ENCODE assay signal across 10 mouse cellular contexts in the genomic region with DNA sequence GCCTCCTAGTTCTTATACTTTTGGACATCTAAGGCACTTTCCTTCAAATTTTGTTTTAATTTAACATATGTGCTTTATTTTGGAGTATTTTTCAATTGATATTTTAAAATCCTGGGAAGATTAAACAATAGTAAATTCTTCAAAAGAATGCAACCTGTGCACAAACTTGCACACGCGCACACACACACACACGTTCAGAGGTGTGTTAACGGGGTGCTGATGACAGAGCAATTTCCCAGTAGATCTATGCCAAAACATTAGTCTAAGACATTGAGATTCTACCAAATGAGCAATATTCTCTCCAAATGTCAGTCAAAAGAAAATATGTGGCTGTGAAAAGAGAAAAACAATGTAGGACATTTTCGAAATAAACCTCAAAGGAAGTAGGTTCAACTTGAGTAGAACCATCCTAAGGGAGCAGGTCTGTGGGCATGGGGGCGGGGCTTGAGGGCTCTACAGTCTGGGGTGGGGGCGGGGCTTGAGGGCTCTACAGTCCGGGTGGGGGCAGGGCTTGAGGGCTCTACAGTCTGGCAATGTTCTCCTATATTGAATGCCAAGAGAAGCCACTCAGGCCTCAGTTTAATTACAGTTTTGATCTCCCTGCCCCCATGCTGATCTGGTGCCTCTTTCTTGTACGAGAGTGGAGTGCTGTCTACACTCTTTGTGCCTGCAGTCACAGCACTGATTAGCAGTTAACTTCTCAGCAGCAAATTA.
DNase-seq lines count a peak whose midpoint lies in the region; ATAC-seq and TF ChIP-seq lines count a peak whose summit lies in the region.
"Had no signal": no experiment of that assay in that cellular context is flagged by ENCODE, and none has a peak within 500 bp of the region (broad histone marks: within the 10 kb centered on the region; RNA-seq: fewer than 3 reads in every experiment).

No protein-coding gene starts in this region.

- H3K4me3 ChIP-seq in forebrain, embryonic 13.5 days: no peak overlapping the region
- no peak overlapping the region for H3K4me3 ChIP-seq in forebrain, postnatal 0 days (ENCODE audit: low read depth, low read length)
- H3K4me3 ChIP-seq in kidney, postnatal 0 days (replicated peaks; ENCODE audit: low read depth, low read length): no peak overlapping the region
- no peak overlapping the region for H3K4me3 ChIP-seq in thymus, adult 2 months (ENCODE audit: control insufficient read depth, insufficient read depth, low read length)
- peak overlapping the region; percentile 27 for H3K4me3 ChIP-seq in myocyte
- H3K4me3 ChIP-seq in hindbrain, postnatal 0 days (ENCODE audit: low read length): no peak overlapping the region

- ATAC-seq in forebrain, embryonic 13.5 days: peak; percentile 16; the same call in 1 of the 2 replicates
- ATAC-seq in forebrain, postnatal 0 days: no peak; the same call in 1 of the 2 replicates
- no peak for ATAC-seq in kidney, postnatal 0 days (replicated peaks; ENCODE audit: low FRiP score, low read depth)
- no peak for ATAC-seq in hindbrain, postnatal 0 days

- no peak overlapping the region for H3K9ac ChIP-seq in forebrain, embryonic 13.5 days
- H3K9ac ChIP-seq in forebrain, postnatal 0 days: no peak overlapping the region
- no peak overlapping the region for H3K9ac ChIP-seq in kidney, postnatal 0 days (ENCODE audit: low read depth, low read length)
- H3K9ac ChIP-seq in hindbrain, postnatal 0 days (replicated peaks; ENCODE audit: low read length): no peak overlapping the region

- TF ChIP-seq POLR2A in thymus, adult 2 months (IDR thresholded peaks at IDR 0.05; ENCODE audit: control insufficient read depth, extremely low read depth, insufficient read depth, low read length, poor library complexity): no peak
- TF ChIP-seq POLR2A in myocyte (IDR thresholded peaks at IDR 0.05; ENCODE audit: insufficient read length, low read depth): no peak

- no peaks in the 10 kb centered on the region for H3K36me3 ChIP-seq in forebrain, embryonic 13.5 days (ENCODE audit: poor library complexity, severe bottlenecking)
- no peaks in the 10 kb centered on the region for H3K36me3 ChIP-seq in forebrain, postnatal 0 days (ENCODE audit: insufficient read depth)
- H3K36me3 ChIP-seq in kidney, postnatal 0 days (ENCODE audit: insufficient read depth, low read length): no peaks in the 10 kb centered on the region
- H3K36me3 ChIP-seq in thymus, adult 2 months (ENCODE audit: control insufficient read depth, insufficient read depth, low read length): no peaks in the 10 kb centered on the region
- no peaks in the 10 kb centered on the region for H3K36me3 ChIP-seq in myocyte (ENCODE audit: control insufficient read depth, insufficient read depth)
- H3K36me3 ChIP-seq in hindbrain, postnatal 0 days (ENCODE audit: insufficient read depth, low read length): no peaks in the 10 kb centered on the region

- no peaks in the 10 kb centered on the region for H3K27me3 ChIP-seq in forebrain, embryonic 13.5 days
- H3K27me3 ChIP-seq in forebrain, postnatal 0 days (ENCODE audit: insufficient read depth, low read length): no peaks in the 10 kb centered on the region
- H3K27me3 ChIP-seq in kidney, postnatal 0 days (ENCODE audit: insufficient read depth, low read length): no peaks in the 10 kb centered on the region
- no peaks in the 10 kb centered on the region for H3K27me3 ChIP-seq in thymus, adult 2 months (ENCODE audit: control insufficient read depth, insufficient read depth, low read length)
- H3K27me3 ChIP-seq in myocyte (ENCODE audit: control insufficient read depth, insufficient read depth, insufficient read length): no peaks in the 10 kb centered on the region
- no peaks in the 10 kb centered on the region for H3K27me3 ChIP-seq in hindbrain, postnatal 0 days (ENCODE audit: insufficient read depth, low read length)

- no peak overlapping the region for H3ac ChIP-seq in myocyte (ENCODE audit: control insufficient read depth, insufficient read length)

- no peak for DNase-seq in forebrain, postnatal 0 days
- DNase-seq in kidney, postnatal 0 days (ENCODE audit: low spot score): no peak
- no peak for DNase-seq in kidney, adult 11 months
- DNase-seq in thymus, postnatal 4 days: peak; percentile 17
- DNase-seq in thymus, adult 2 months: no peak
- no peak for DNase-seq in hindbrain, postnatal 0 days (ENCODE audit: low spot score)
- DNase-seq: gastrocnemius, postnatal 10 days; thymus, adult 18-20 months had no signal

- H3K4me1 ChIP-seq in forebrain, embryonic 13.5 days: no peaks in the 10 kb centered on the region
- no peaks in the 10 kb centered on the region for H3K4me1 ChIP-seq in forebrain, postnatal 0 days (ENCODE audit: insufficient read depth)
- no peaks in the 10 kb centered on the region for H3K4me1 ChIP-seq in kidney, postnatal 0 days (replicated peaks; ENCODE audit: insufficient read depth, low read length)
- no peaks in the 10 kb centered on the region for H3K4me1 ChIP-seq in thymus, adult 2 months (replicated peaks; ENCODE audit: control insufficient read depth, insufficient read depth, low read length)
- no peaks in the 10 kb centered on the region for H3K4me1 ChIP-seq in hindbrain, postnatal 0 days (ENCODE audit: insufficient read depth, low read length)

- H3K79me2 ChIP-seq in myocyte (ENCODE audit: control insufficient read depth, insufficient read depth): peaks cover 14% of the 10 kb centered on the region

- WGBS in forebrain, embryonic 13.5 days: 72% methylated on average over 9 of the region's 9 CpGs
- WGBS in forebrain, postnatal 0 days: 64% methylated on average over 9 of the region's 9 CpGs
- 74% methylated on average over 9 of the region's 9 CpGs for WGBS in kidney, postnatal 0 days
- WGBS in thymus, adult 2 months: 44% methylated on average over 9 of the region's 9 CpGs
- WGBS in hindbrain, postnatal 0 days: 75% methylated on average over 9 of the region's 9 CpGs

- no peaks in the 10 kb centered on the region for H3K9me3 ChIP-seq in forebrain, embryonic 13.5 days (replicated peaks)
- H3K9me3 ChIP-seq in forebrain, postnatal 0 days (ENCODE audit: low read length): no peaks in the 10 kb centered on the region
- H3K9me3 ChIP-seq in kidney, postnatal 0 days (replicated peaks; ENCODE audit: low read length): no peaks in the 10 kb centered on the region
- H3K9me3 ChIP-seq in hindbrain, postnatal 0 days (ENCODE audit: low read length): no peaks in the 10 kb centered on the region

- no peak overlapping the region for H3K4me2 ChIP-seq in forebrain, embryonic 13.5 days
- H3K4me2 ChIP-seq in forebrain, postnatal 0 days (ENCODE audit: low read depth): no peak overlapping the region
- no peak overlapping the region for H3K4me2 ChIP-seq in kidney, postnatal 0 days (ENCODE audit: low read length)
- peak overlapping the region; percentile 59 for H3K4me2 ChIP-seq in myocyte (ENCODE audit: low read depth)
- no peak overlapping the region for H3K4me2 ChIP-seq in hindbrain, postnatal 0 days (ENCODE audit: low read depth, low read length)

- H3K27ac ChIP-seq in forebrain, embryonic 13.5 days: no peak overlapping the region
- no peak overlapping the region for H3K27ac ChIP-seq in forebrain, postnatal 0 days (ENCODE audit: low read depth, low read length)
- peak overlapping the region; percentile 31; the same call in 1 of the 2 replicates for H3K27ac ChIP-seq in kidney, postnatal 0 days
- H3K27ac ChIP-seq in thymus, adult 2 months (ENCODE audit: control insufficient read depth, insufficient read depth, low read length): no peak overlapping the region
- H3K27ac ChIP-seq in hindbrain, postnatal 0 days: no peak overlapping the region

- no peak for TF ChIP-seq CTCF in forebrain, postnatal 0 days (IDR thresholded peaks at IDR 0.05; ENCODE audit: low read depth)
- TF ChIP-seq CTCF in kidney, postnatal 0 days (IDR thresholded peaks at IDR 0.05; ENCODE audit: low read depth): no peak
- TF ChIP-seq CTCF in thymus, adult 2 months (IDR thresholded peaks at IDR 0.05; ENCODE audit: borderline replicate concordance, control insufficient read depth, extremely low read depth, insufficient read depth, low read length, poor library complexity): no peak
- no peak for TF ChIP-seq CTCF in hindbrain, postnatal 0 days (IDR thresholded peaks at IDR 0.05; ENCODE audit: low read depth)

TF ChIP-seq in myocyte, 11 proteins besides CTCF, POLR2A, EP300 and RAD21:
- no peak for TF ChIP-seq MYOG (IDR thresholded peaks at IDR 0.05; ENCODE audit: control insufficient read depth in 1 of 3, insufficient read depth in 1 of 3, insufficient read length in 2 of 3, low read depth in 2 of 3)
- TF ChIP-seq TCF3 (IDR thresholded peaks at IDR 0.05; ENCODE audit: insufficient read length, low read depth): no peak
- no peak for TF ChIP-seq USF1 (IDR thresholded peaks at IDR 0.05; ENCODE audit: low read depth)
- no peak for TF ChIP-seq E2F4 (IDR thresholded peaks at IDR 0.05; ENCODE audit: insufficient read depth)
- TF ChIP-seq TCF12 (IDR thresholded peaks at IDR 0.05; ENCODE audit: insufficient read depth, poor library complexity, severe bottlenecking): no peak
